Mouse (Mus musculus): ENCODE data around the gene Echs1.

Gene Echs1

GRCm38 (mm10) chr7:140060936-140061831 lies 55.1 kb downstream of the Echs1 start:
- no peak for DNase-seq

- DNase-seq = no peak
Measured at GRCm38 (mm10) chr7:140059601-140060000, 56.7 kb downstream of the Echs1 start.

GRCm38 (mm10) chr7:140058528-140058927 lies 57.7 kb downstream of the Echs1 start:
- no peak for DNase-seq

- no peak for DNase-seq
Measured at GRCm38 (mm10) chr7:140057413-140058407, 58.6 kb downstream of the Echs1 start.

All from cerebellum, adult 11-12 months (tissue).